Comparison of ENCODE assay signal across 11 mouse cellular contexts in genomic region chr17:28006208-28006607, GRCm38 (mm10).
DNase-seq lines count a peak whose midpoint lies in the region; ATAC-seq and TF ChIP-seq lines count a peak whose summit lies in the region.
"Had no signal": no experiment of that assay in that cellular context is flagged by ENCODE, and none has a peak within 500 bp of the region (broad histone marks: within the 10 kb centered on the region; RNA-seq: fewer than 3 reads in every experiment).

No protein-coding gene starts in this region.

- TF ChIP-seq CTCF in lung, postnatal 0 days (IDR thresholded peaks at IDR 0.05): peak; percentile 29; the same call in 1 of the 2 replicates
- no peak for TF ChIP-seq CTCF in lung, adult 2 months (IDR thresholded peaks at IDR 0.05; ENCODE audit: insufficient read depth, low read length)
- no peak for TF ChIP-seq CTCF in small intestine, adult 2 months (IDR thresholded peaks at IDR 0.05; ENCODE audit: extremely low read depth, insufficient read length, insufficient replicate concordance, low read depth, low read length)

- no peak overlapping the region for H3K9ac ChIP-seq in lung, postnatal 0 days (replicated peaks; ENCODE audit: low read depth)
- H3K9ac ChIP-seq in intestine, embryonic 16.5 days (ENCODE audit: low read depth, low read length): peak overlapping the region; percentile 67

- no peak for DNase-seq in heart, embryonic 10.5 days (ENCODE audit: low spot score)
- no peak for DNase-seq in heart, adult 8-10 months (ENCODE audit: low spot score)
- DNase-seq in lung, postnatal 0 days (ENCODE audit: low spot score): no peak
- no peak for DNase-seq in lung, adult 2 months
- DNase-seq in Muller cell, postnatal 12 days (ENCODE audit: inconsistent ontology term): no peak
- no peak for DNase-seq in thymus, postnatal 14 days
- DNase-seq: adrenal gland, adult 2 months; lung, postnatal 10 days had no signal

- no peak overlapping the region for H3K4me3 ChIP-seq in heart, embryonic 10.5 days
- no peak overlapping the region for H3K4me3 ChIP-seq in lung, postnatal 0 days (ENCODE audit: low read depth, low read length)
- H3K4me3 ChIP-seq in lung, adult 2 months (replicated peaks; ENCODE audit: extremely low read depth, low read depth, low read length): no peak overlapping the region
- H3K4me3 ChIP-seq in intestine, embryonic 16.5 days (ENCODE audit: low read length): no peak overlapping the region
- H3K4me3 ChIP-seq in small intestine, adult 2 months (ENCODE audit: low read depth, low read length): no peak overlapping the region

- TF ChIP-seq POLR2A in lung, adult 2 months (IDR thresholded peaks at IDR 0.05; ENCODE audit: borderline replicate concordance, extremely low read depth, low read depth, low read length): no peak
- TF ChIP-seq POLR2A in small intestine, adult 2 months (IDR thresholded peaks at IDR 0.05; ENCODE audit: low read depth, low read length): no peak

- TF ChIP-seq EP300 in lung, postnatal 0 days (IDR thresholded peaks at IDR 0.05): no peak

- peaks cover 56% of the 10 kb centered on the region for H3K4me1 ChIP-seq in heart, embryonic 10.5 days
- peaks cover 37% of the 10 kb centered on the region for H3K4me1 ChIP-seq in lung, postnatal 0 days (ENCODE audit: insufficient read depth, low read depth, low read length)
- H3K4me1 ChIP-seq in lung, adult 2 months (ENCODE audit: control insufficient read depth, insufficient read depth, low read length): peaks cover 33% of the 10 kb centered on the region
- H3K4me1 ChIP-seq in intestine, embryonic 16.5 days (ENCODE audit: control insufficient read depth, insufficient read depth, low read length): peaks cover 38% of the 10 kb centered on the region
- peaks cover 6% of the 10 kb centered on the region for H3K4me1 ChIP-seq in small intestine, adult 2 months (ENCODE audit: control insufficient read depth, insufficient read depth, insufficient read length, low read length)

- H3K4me2 ChIP-seq in lung, postnatal 0 days (replicated peaks; ENCODE audit: low read depth, low read length): no peak overlapping the region
- no peak overlapping the region for H3K4me2 ChIP-seq in intestine, embryonic 16.5 days (ENCODE audit: low read depth, low read length)

- H3K9me3 ChIP-seq in heart, embryonic 10.5 days: no peaks in the 10 kb centered on the region
- no peaks in the 10 kb centered on the region for H3K9me3 ChIP-seq in lung, postnatal 0 days (ENCODE audit: low read length)
- no peaks in the 10 kb centered on the region for H3K9me3 ChIP-seq in intestine, embryonic 16.5 days (ENCODE audit: control insufficient read depth, low read length)

- ATAC-seq in lung, postnatal 0 days: no peak
- ATAC-seq in intestine, embryonic 16.5 days: no peak

- whole genome bisulfite sequencing in heart, embryonic 10.5 days: 84% methylated on average over 8 of the region's 8 CpGs
- WGBS in lung, postnatal 0 days: 62% methylated on average over 8 of the region's 8 CpGs
- WGBS in lung, adult 2 months: 56% methylated on average over 8 of the region's 8 CpGs
- 70% methylated on average over 8 of the region's 8 CpGs for WGBS in intestine, embryonic 16.5 days
- 75% methylated on average over 8 of the region's 8 CpGs for WGBS in small intestine, adult 2 months

- H3K27ac ChIP-seq in heart, embryonic 10.5 days: peak overlapping the region; percentile 89
- peak overlapping the region; percentile 95 for H3K27ac ChIP-seq in lung, postnatal 0 days (ENCODE audit: low read length)
- peak overlapping the region; percentile 89 for H3K27ac ChIP-seq in intestine, embryonic 16.5 days (ENCODE audit: low read length)
- peak overlapping the region; percentile 29; the same call in 1 of the 2 replicates for H3K27ac ChIP-seq in small intestine, adult 2 months (ENCODE audit: insufficient read depth, low read depth, low read length)

- H3K27me3 ChIP-seq in heart, embryonic 10.5 days (ENCODE audit: insufficient read depth, poor library complexity, severe bottlenecking): no peaks in the 10 kb centered on the region
- H3K27me3 ChIP-seq in lung, postnatal 0 days (replicated peaks; ENCODE audit: insufficient read depth, low read length): no peaks in the 10 kb centered on the region
- H3K27me3 ChIP-seq in intestine, embryonic 16.5 days (replicated peaks; ENCODE audit: control insufficient read depth, insufficient read depth, low read length): no peaks in the 10 kb centered on the region
- H3K27me3 ChIP-seq in small intestine, adult 2 months (ENCODE audit: control insufficient read depth, insufficient read depth, low read length): no peaks in the 10 kb centered on the region
- H3K27me3 ChIP-seq: CH12.LX had no signal

- peaks cover 8% of the 10 kb centered on the region; the same call in 1 of the 2 replicates for H3K36me3 ChIP-seq in heart, embryonic 10.5 days
- no peaks in the 10 kb centered on the region for H3K36me3 ChIP-seq in lung, postnatal 0 days (ENCODE audit: insufficient read depth, low read length)
- H3K36me3 ChIP-seq in intestine, embryonic 16.5 days (ENCODE audit: control insufficient read depth, insufficient read depth, low read length): no peaks in the 10 kb centered on the region
- H3K36me3 ChIP-seq in small intestine, adult 2 months (ENCODE audit: control insufficient read depth, insufficient read depth, low read length): peaks cover 18% of the 10 kb centered on the region

Comparison
In these comparisons a context has a peak if more than half of its experiments do, and no peak if none do; other contexts are left out.
1. H3K27ac ChIP-seq: peak in every context shown above with its lines; median percentile 95 in lung, postnatal 0 days; 89 in heart, embryonic 10.5 days; 89 in intestine, embryonic 16.5 days; 29 in small intestine, adult 2 months.